Mouse (Mus musculus) small intestine, adult 2 months (tissue): ENCODE results near the gene Ppp2r3c. TPM values are rescaled to one million over a fixed set of nuclear protein-coding genes. Genes with fewer than 3 reads are reported as not detected.

Source experiments
- H3K27ac ChIP-seq: fragments of 200-500 bp; 2 replicates; pipeline ENCODE4 v1.5.1; 2012; ENCODE audit warnings: low read depth, low read length, control low read depth, inconsistent platforms; ENCODE audit not compliant: insufficient read depth
- H3K27me3 ChIP-seq: fragments of 200-500 bp; 2 replicates; pipeline ENCODE4 v1.6.1; 2012; ENCODE audit warnings: mild to moderate bottlenecking, moderate library complexity, low read length, inconsistent platforms; ENCODE audit not compliant: control insufficient read depth, insufficient read depth
- H3K36me3 ChIP-seq: fragments of 200-500 bp; 2 replicates; pipeline ENCODE4 v1.6.1; 2012; ENCODE audit warnings: mild to moderate bottlenecking, low read length, control low read depth, inconsistent platforms; ENCODE audit not compliant: control insufficient read depth, insufficient read depth
- H3K4me1 ChIP-seq: fragments of 200-500 bp; 2 replicates; pipeline ENCODE4 v1.6.1; 2012; ENCODE audit warnings: low read length, inconsistent platforms, mixed read lengths; ENCODE audit not compliant: control insufficient read depth, insufficient read depth, insufficient read length
- H3K4me3 ChIP-seq: fragments of 200-500 bp; 2 replicates; pipeline ENCODE4 v1.5.1; 2012; ENCODE audit warnings: low read depth, mild to moderate bottlenecking, control low read depth, inconsistent platforms, low read length, moderate library complexity
- CTCF ChIP-seq: fragments of 200-500 bp; IDR thresholded peaks from 2 replicates; pipeline ENCODE4 v1.5.1; 2012; ENCODE audit warnings: low read depth, mild to moderate bottlenecking, control low read depth, inconsistent platforms, low read length, moderate library complexity, mixed read lengths; ENCODE audit not compliant: insufficient replicate concordance, insufficient read length; ENCODE audit errors: extremely low read depth
- POLR2A ChIP-seq: fragments of 200-500 bp; IDR thresholded peaks from 2 replicates; pipeline ENCODE4 v1.6.1; 2012; ENCODE audit warnings: low read depth, mild to moderate bottlenecking, control low read depth, inconsistent platforms, low read length, moderate library complexity
- whole genome bisulfite sequencing: fragments of 180-500 bp; shearing (Covaris S2); methylation state at CpG from one replicate; pipeline ENCODE4 v1.1.7; 2018; 5-methylcytosine and 5-hydroxymethylcytosine counted together
- polyA plus RNA-seq: library from polyadenylated mRNA; depleted of rRNA; stranded (reverse); fragments of >200 nt; gene quantifications from 2 replicates; pipeline ENCODE4 v1.2.3, GENCODE M21; 2012

Ppp2r3c gene
- polyA plus RNA-seq, 1 experiment = 0.62 TPM

DNA sequence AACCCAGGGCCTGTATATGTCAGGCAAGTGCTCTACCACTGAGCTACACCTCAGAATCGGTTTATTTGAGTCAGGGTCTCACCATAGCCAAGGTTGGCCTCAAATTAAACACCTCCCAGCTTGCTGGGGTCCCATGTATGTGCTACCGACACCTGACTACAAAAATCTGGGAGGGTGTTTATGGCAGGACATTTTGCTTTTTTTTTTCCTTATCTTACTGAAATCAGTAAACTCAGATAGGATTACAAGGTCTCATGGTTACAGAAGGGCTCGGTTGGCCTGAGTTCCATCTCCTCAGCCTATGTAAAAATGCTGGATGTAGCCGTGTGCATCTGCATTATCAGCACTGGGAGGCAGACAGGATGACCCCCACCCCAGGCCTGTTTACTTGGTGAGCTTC is 26.0 kb upstream of the Ppp2r3c start:
- H3K4me1 ChIP-seq = no peaks in the 10 kb centered on the region
- no peaks in the 10 kb centered on the region; the same call in none of the 2 replicates for H3K36me3 ChIP-seq
- no peak overlapping the region for H3K27ac ChIP-seq
- TF ChIP-seq POLR2A = no peak
- no peak for TF ChIP-seq CTCF
- no peaks in the 10 kb centered on the region for H3K27me3 ChIP-seq
- H3K4me3 ChIP-seq = no peak overlapping the region
- WGBS = 82% methylated on average over 4 of the region's 4 CpGs

DNA sequence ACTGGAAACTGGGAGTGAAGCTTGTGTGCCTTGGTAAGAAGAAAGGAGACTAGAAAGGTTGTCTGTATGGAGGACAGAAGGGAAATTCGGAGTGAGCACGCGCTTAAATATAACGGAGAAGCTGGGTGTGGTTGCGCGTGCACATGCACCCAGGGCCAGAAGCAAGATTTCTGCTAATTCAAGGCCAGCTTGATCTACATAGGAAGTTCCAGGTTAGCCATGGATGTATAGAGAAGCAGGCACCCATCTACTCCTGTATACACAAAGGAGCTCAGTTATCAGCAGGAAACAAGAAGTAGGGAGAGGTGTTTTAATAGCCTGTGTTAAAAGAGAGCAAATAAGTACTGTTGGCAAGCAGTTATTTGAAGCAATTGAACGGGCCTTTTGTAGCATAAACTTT is 22.9 kb upstream of the Ppp2r3c start:
- Histone ChIP-seq H3K4me1 (no peaks in the 10 kb centered on the region), H3K27me3 (no peaks in the 10 kb centered on the region), H3K36me3 (no peaks in the 10 kb centered on the region; the same call in none of the 2 replicates), H3K27ac (no peak overlapping the region), H3K4me3 (no peak overlapping the region)
- TF ChIP-seq POLR2A (no peak), CTCF (no peak)
- WGBS = 78% methylated on average over 7 of the region's 7 CpGs

- no peaks in the 10 kb centered on the region for H3K4me1 ChIP-seq
- H3K27ac ChIP-seq = peak overlapping the region; percentile 16; the same call in 1 of the 2 replicates
- TF ChIP-seq CTCF = no peak
- no peak for TF ChIP-seq POLR2A
- peaks cover 4% of the 10 kb centered on the region for H3K36me3 ChIP-seq
- no peak overlapping the region for H3K4me3 ChIP-seq
- no peaks in the 10 kb centered on the region for H3K27me3 ChIP-seq
- WGBS = 89% methylated on average over 18 of the region's 18 CpGs
Observed at GRCm38 (mm10) chr12:55321642-55322291, 19.0 kb upstream of the Ppp2r3c start.

GRCm38 (mm10) chr12:55315192-55315591 is 12.4 kb upstream of the Ppp2r3c start:
- no peak overlapping the region for H3K27ac ChIP-seq
- WGBS = 19% methylated on average over 5 of the region's 5 CpGs
- no peaks in the 10 kb centered on the region; the same call in 1 of the 2 replicates for H3K4me1 ChIP-seq
- H3K27me3 ChIP-seq = no peaks in the 10 kb centered on the region
- no peak for TF ChIP-seq POLR2A
- TF ChIP-seq CTCF = peak; percentile 30; the same call in 1 of the 2 replicates
- no peak overlapping the region for H3K4me3 ChIP-seq
- H3K36me3 ChIP-seq = peaks cover 8% of the 10 kb centered on the region

DNA sequence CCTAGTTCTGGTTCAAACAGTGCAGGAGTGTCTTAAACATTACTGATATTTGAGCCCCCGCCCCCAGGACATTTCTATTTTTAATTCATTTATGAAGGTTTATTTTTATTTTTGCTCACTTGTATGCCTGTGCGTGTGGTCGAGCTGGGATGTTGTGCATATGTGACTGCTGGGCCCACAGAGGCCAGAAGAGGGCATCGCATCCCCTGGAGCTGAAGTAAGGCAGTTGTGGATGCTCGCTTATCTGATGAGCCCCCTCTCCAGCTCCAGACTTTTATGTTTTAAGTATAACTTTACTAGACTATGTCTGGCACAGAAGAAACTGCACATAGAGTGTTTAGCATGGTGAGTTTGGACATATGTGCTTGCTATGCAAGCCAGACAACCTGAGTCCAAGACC is 11.1 kb upstream of the Ppp2r3c start:
- WGBS = 92% methylated on average over 5 of the region's 5 CpGs
- TF ChIP-seq POLR2A = no peak
- TF ChIP-seq CTCF = no peak
- H3K36me3 ChIP-seq = peaks cover 14% of the 10 kb centered on the region
- H3K4me1 ChIP-seq = no peaks in the 10 kb centered on the region; the same call in 1 of the 2 replicates
- no peak overlapping the region for H3K27ac ChIP-seq
- no peak overlapping the region for H3K4me3 ChIP-seq
- no peaks in the 10 kb centered on the region for H3K27me3 ChIP-seq

DNA sequence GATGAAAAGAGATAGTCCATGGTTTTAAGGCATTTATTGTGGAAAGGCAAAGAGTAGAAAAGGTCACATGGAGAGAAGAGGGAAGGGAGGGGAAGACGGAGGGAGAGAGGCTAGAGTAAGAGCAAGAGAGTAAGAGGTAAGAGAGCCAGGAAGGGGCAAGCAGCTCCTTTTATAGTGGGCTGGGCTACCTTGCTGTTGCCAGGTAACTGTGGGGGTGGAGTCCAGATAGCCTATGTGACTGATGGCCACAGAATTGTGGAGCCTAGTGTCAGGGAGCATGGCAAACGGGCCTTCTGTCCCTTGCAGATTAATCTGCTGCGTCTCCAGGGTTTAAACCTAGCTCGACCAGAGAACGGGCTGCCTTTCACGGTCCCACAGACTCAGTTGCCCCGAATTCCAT is 9.0 kb upstream of the Ppp2r3c start:
- WGBS = 82% methylated on average over 7 of the region's 7 CpGs
- no peak overlapping the region for H3K27ac ChIP-seq
- TF ChIP-seq CTCF (no peak), POLR2A (no peak)
- H3K4me3 ChIP-seq = no peak overlapping the region
- no peaks in the 10 kb centered on the region; the same call in 1 of the 2 replicates for H3K4me1 ChIP-seq
- no peaks in the 10 kb centered on the region for H3K27me3 ChIP-seq
- H3K36me3 ChIP-seq = peaks cover 18% of the 10 kb centered on the region

- H3K4me1 ChIP-seq = no peaks in the 10 kb centered on the region
- no peak overlapping the region for H3K27ac ChIP-seq
- no peak overlapping the region for H3K4me3 ChIP-seq
- 85% methylated on average over 8 of the region's 8 CpGs for WGBS
- peaks cover 20% of the 10 kb centered on the region for H3K36me3 ChIP-seq
- no peak for TF ChIP-seq CTCF
- TF ChIP-seq POLR2A = no peak
- no peaks in the 10 kb centered on the region for H3K27me3 ChIP-seq
Observed at GRCm38 (mm10) chr12:55309501-55309900, 6.7 kb upstream of the Ppp2r3c start.
